Mouse (Mus musculus) G1E-ER4 (cell line): ENCODE data around the gene Gjc1. TPM values are rescaled to one million over a fixed set of nuclear protein-coding genes. Genes with fewer than 3 reads are reported as not detected.

Experiments
- GATA1 ChIP-seq: IDR thresholded peaks from one replicate; pipeline ENCODE4 v1.8.0; 2012; ENCODE audit warnings: low read length, inconsistent platforms
- polyA plus RNA-seq: library from polyadenylated mRNA; stranded (reverse); fragments of >175 nt; gene quantifications from 2 replicates; pipeline ENCODE4 v1.2.3, GENCODE M21; 2012

Gjc1 gene
- polyA plus RNA-seq, 1 experiment, result not detected

- TF ChIP-seq GATA1, result no peak
Measured at GRCm38 (mm10) chr11:102826476-102826875, 7.0 kb upstream of the Gjc1 start.

- no peak for TF ChIP-seq GATA1
Measured at GRCm38 (mm10) chr11:102821231-102821630, 1.7 kb upstream of the Gjc1 start.

- no peak for TF ChIP-seq GATA1
Measured at GRCm38 (mm10) chr11:102820432-102820831, 932 bp upstream of the Gjc1 start.

GRCm38 (mm10) chr11:102819783-102820385 is 384 bp upstream of the Gjc1 start:
- TF ChIP-seq GATA1, result no peak

GRCm38 (mm10) chr11:102818121-102819020 is 1.1 kb downstream of the Gjc1 start:
- TF ChIP-seq GATA1, result no peak

- no peak for TF ChIP-seq GATA1
Measured at GRCm38 (mm10) chr11:102814881-102815280, 4.6 kb downstream of the Gjc1 start.

- no peak for TF ChIP-seq GATA1
Measured at GRCm38 (mm10) chr11:102810721-102811485, 8.6 kb downstream of the Gjc1 start.

GRCm38 (mm10) chr11:102808246-102808645 is 11.3 kb downstream of the Gjc1 start:
- TF ChIP-seq GATA1, result no peak

- TF ChIP-seq GATA1, result no peak
Measured at GRCm38 (mm10) chr11:102803453-102803852, 16.0 kb downstream of the Gjc1 start.

GRCm38 (mm10) chr11:102794157-102794556 is 25.3 kb downstream of the Gjc1 start:
- TF ChIP-seq GATA1, result no peak

- no peak for TF ChIP-seq GATA1
Measured at GRCm38 (mm10) chr11:102791682-102792445, 27.6 kb downstream of the Gjc1 start.

- TF ChIP-seq GATA1, result no peak
Measured at GRCm38 (mm10) chr11:102787688-102788177, 31.8 kb downstream of the Gjc1 start.

GRCm38 (mm10) chr11:102783443-102783842 is 36.1 kb downstream of the Gjc1 start:
- TF ChIP-seq GATA1, result no peak

- no peak for TF ChIP-seq GATA1
Measured at GRCm38 (mm10) chr11:102781523-102781922, 38.0 kb downstream of the Gjc1 start.

GRCm38 (mm10) chr11:102780986-102781351 is 38.5 kb downstream of the Gjc1 start:
- no peak for TF ChIP-seq GATA1
